Mouse (Mus musculus) testis, adult 2 months (tissue): Measurements from ENCODE around the gene Filip1l.

Source experiments
- CTCF ChIP-seq: fragments of 200-500 bp; IDR thresholded peaks from 2 replicates; pipeline ENCODE4 v1.5.1; 2012; ENCODE audit warnings: low read depth, mild to moderate bottlenecking, inconsistent platforms, low read length, moderate library complexity; ENCODE audit not compliant: control insufficient read depth, insufficient read depth, insufficient replicate concordance
- POLR2A ChIP-seq: fragments of 200-500 bp; IDR thresholded peaks from 2 replicates; pipeline ENCODE4 v1.6.1; 2012; ENCODE audit warnings: low read depth, mild to moderate bottlenecking, inconsistent platforms, low read length, moderate library complexity; ENCODE audit not compliant: control insufficient read depth

- TF ChIP-seq CTCF (no peak), POLR2A (no peak)
These were observed 80.3 kb downstream of the Filip1l start for GRCm38 (mm10) chr16:57433173-57433572.
